Mouse (Mus musculus) heart, adult 8-10 months (tissue): Measurements from ENCODE around the gene Gm6176. TPM values are rescaled to one million over a fixed set of nuclear protein-coding genes. Genes with fewer than 3 reads are reported as not detected.
"Not testable (repeated sequence)": the region's sequence is repeated elsewhere in the genome, so short reads cannot be mapped to it uniquely, and the experiment has no call there.

Experiments used
- DNase-seq: peaks from one replicate; pipeline ENCODE4 v3.0.0; 2022; ENCODE audit warnings: low spot score
- total RNA-seq, 4 experiments: library from RNA; stranded (reverse); gene quantifications; 2 replicates each; pipeline ENCODE4 v1.2.4; 2022

Gene Gm6176
- total RNA-seq = not detected

- DNase-seq = not testable (repeated sequence)
These were observed at the start of gene Gm6176 for GRCm38 (mm10) chr7:22056205-22056604. Gm6176 (minus strand) TSS chr7:22056305.

- DNase-seq = not testable (repeated sequence)
These were observed 12.7 kb upstream of the Gm6176 start, which contains the start of gene Vmn1r139 for GRCm38 (mm10) chr7:22068757-22069156. Vmn1r139 (plus strand) TSS chr7:22069057.

DNA sequence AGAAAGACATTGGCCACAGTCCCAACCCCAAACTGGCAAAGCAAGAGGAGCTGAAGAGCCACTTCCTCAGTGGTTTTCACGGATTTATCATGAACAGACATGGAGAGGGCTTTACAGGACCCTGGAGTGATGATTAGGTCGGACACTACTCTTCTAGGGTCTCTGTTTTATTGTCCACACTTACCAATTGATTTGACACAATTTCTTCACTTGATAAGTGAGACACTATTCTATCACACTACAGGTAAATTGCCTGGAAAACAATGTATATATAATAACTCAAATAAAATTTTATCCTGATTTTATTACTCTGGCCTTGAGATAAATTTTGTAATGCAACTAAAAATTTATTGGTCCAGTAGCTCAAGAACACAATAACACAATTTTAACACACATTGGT, 27.3 kb downstream of the Gm6176 start, which contains the start of gene Vmn1r138:
TSS of gene Vmn1r138 (minus strand) at position 101 of the 400 bp plus-strand sequence.
- not testable (repeated sequence) for DNase-seq

Other genes starting within 250 kb of the Gm6176 start
- gene Vmn1r135, start 224.0 kb downstream of the Gm6176 start, total RNA-seq = not detected
- gene Gm5725, start 212.0 kb downstream of the Gm6176 start, total RNA-seq = not detected
- not detected for gene Gm5891, start 135.0 kb downstream of the Gm6176 start, total RNA-seq
- not detected for gene Vmn1r137, start 61.7 kb downstream of the Gm6176 start, total RNA-seq
- not detected for gene Vmn1r138, start 27.4 kb downstream of the Gm6176 start, total RNA-seq
- gene Vmn1r139, start 12.8 kb upstream of the Gm6176 start, total RNA-seq = not detected
- gene Gm16451, start 61.9 kb upstream of the Gm6176 start, total RNA-seq = not detected
- gene Gm10666, start 78.4 kb upstream of the Gm6176 start, total RNA-seq = not detected
- not detected for gene Vmn1r142, start 107.7 kb upstream of the Gm6176 start, total RNA-seq
- gene Vmn1r143, start 133.1 kb upstream of the Gm6176 start, total RNA-seq = not detected
- not detected for gene Gm8653, start 145.0 kb upstream of the Gm6176 start, total RNA-seq
- gene Gm8453, start 173.2 kb upstream of the Gm6176 start, total RNA-seq = not detected